In the genomic region with DNA sequence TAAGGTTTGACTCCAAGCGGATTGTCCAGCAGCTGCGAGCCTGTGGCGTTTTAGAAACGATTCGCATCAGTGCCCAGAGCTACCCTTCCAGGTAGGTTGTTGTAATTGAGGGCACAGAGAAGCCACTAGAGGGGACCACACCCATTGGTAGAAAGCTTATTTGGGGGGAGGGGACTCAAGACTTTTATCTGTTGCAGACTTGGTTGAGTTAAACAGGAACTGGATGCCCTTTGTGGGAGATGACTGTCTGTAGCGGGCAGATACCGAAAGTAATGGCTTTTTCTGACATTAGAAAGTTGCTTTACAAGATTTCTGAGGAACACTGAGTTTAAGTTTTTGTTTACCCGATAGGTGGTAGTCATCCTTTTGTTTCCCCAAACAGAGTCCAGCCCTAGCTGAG, we compare ENCODE assay signal across 14 mouse cellular contexts.
"Had no signal": no experiment of that assay in that cellular context is flagged by ENCODE, and none has a peak within 500 bp of the region (broad histone marks: within the 10 kb centered on the region; RNA-seq: fewer than 3 reads in every experiment).

No protein-coding gene starts in this region.

- H3K4me3 ChIP-seq: left cerebral cortex, adult 2 months; limb, embryonic 10.5 days; liver, embryonic 15.5 days; midbrain, embryonic 12.5 days; neural tube, embryonic 15.5 days had no signal

- H3K4me1 ChIP-seq: limb, embryonic 10.5 days; liver, embryonic 15.5 days; midbrain, embryonic 12.5 days; neural tube, embryonic 15.5 days had no signal

- H3K36me3 ChIP-seq: limb, embryonic 10.5 days; liver, embryonic 15.5 days; midbrain, embryonic 12.5 days; neural tube, embryonic 15.5 days had no signal

- DNase-seq: kidney, postnatal 14 days; lung, adult 2 months; lung, postnatal 10 days; lung, postnatal 4 days; right cerebral cortex, postnatal 4 days; spleen, adult 18-20 months; thymus, adult 18-20 months; thymus, postnatal 14 days had no signal

- H3K27me3 ChIP-seq: liver, embryonic 15.5 days; midbrain, embryonic 12.5 days; neural tube, embryonic 15.5 days had no signal

- H3K9me3 ChIP-seq: limb, embryonic 10.5 days; liver, embryonic 15.5 days; midbrain, embryonic 12.5 days; neural tube, embryonic 15.5 days had no signal

- H3K27ac ChIP-seq: left cerebral cortex, adult 2 months; limb, embryonic 10.5 days; liver, embryonic 15.5 days; midbrain, embryonic 12.5 days; neural tube, embryonic 15.5 days had no signal

- H3K9ac ChIP-seq: liver, embryonic 15.5 days; midbrain, embryonic 12.5 days; neural tube, embryonic 15.5 days had no signal

- H3K4me2 ChIP-seq: liver, embryonic 11.5 days; liver, embryonic 15.5 days; midbrain, embryonic 12.5 days; neural tube, embryonic 15.5 days had no signal
